Mouse (Mus musculus) limb, embryonic 11.5 days (tissue): ENCODE data around the gene Sult2b1. TPM values are rescaled to one million over a fixed set of nuclear protein-coding genes. Genes with fewer than 3 reads are reported as not detected.

Experiments used
- ATAC-seq: fragments of 200-750 bp; cut with Nextera tagmentation; 2 replicates; pipeline ENCODE4 v1.8.0; 2017; ENCODE audit warnings: low read depth; ENCODE audit not compliant: insufficient number of reproducible peaks, low FRiP score, low TSS enrichment
- DNase-seq: peaks from one replicate; pipeline ENCODE4 v3.0.0-alpha.2; 2015; ENCODE audit warnings: low spot score
- H3K27ac ChIP-seq: fragments of 300-500 bp; sonication (generic); replicated peaks from 2 replicates; pipeline ENCODE4 v1.5.1; 2014; ENCODE audit warnings: low read depth, mild to moderate bottlenecking, low read length
- H3K27me3 ChIP-seq: fragments of 300-500 bp; sonication (generic); 2 replicates; pipeline ENCODE4 v1.6.1; 2014; ENCODE audit warnings: mild to moderate bottlenecking, low read length, mixed read lengths; ENCODE audit not compliant: control insufficient read depth, insufficient read depth
- H3K36me3 ChIP-seq: fragments of 300-500 bp; sonication (generic); 2 replicates; pipeline ENCODE4 v1.6.1; 2014; ENCODE audit warnings: mild to moderate bottlenecking, low read length, moderate library complexity, mixed read lengths; ENCODE audit not compliant: control insufficient read depth, insufficient read depth
- H3K4me1 ChIP-seq: fragments of 300-500 bp; sonication (generic); 2 replicates; pipeline ENCODE4 v1.6.1; 2014; ENCODE audit warnings: low read length, mixed read lengths; ENCODE audit not compliant: control insufficient read depth, insufficient read depth
- H3K4me2 ChIP-seq: fragments of 300-500 bp; sonication (generic); 2 replicates; pipeline ENCODE4 v1.6.1; 2014; ENCODE audit warnings: low read depth, mild to moderate bottlenecking, moderate library complexity; ENCODE audit not compliant: severe bottlenecking
- H3K4me3 ChIP-seq: fragments of 300-500 bp; sonication (generic); 2 replicates; pipeline ENCODE4 v1.5.1; 2014; ENCODE audit warnings: low read depth, low read length
- H3K9ac ChIP-seq: fragments of 300-500 bp; sonication (generic); 2 replicates; pipeline ENCODE4 v1.6.1; 2014; ENCODE audit warnings: mild to moderate bottlenecking, low read length
- H3K9me3 ChIP-seq: fragments of 300-500 bp; sonication (generic); 2 replicates; pipeline ENCODE4 v1.6.1; 2016; ENCODE audit warnings: low read length; ENCODE audit not compliant: control insufficient read depth
- WGBS: fragments of 180-500 bp; shearing (Covaris S2); extraction: QIAGEN DNeasy Blood & Tissue Kit; methylation state at CpG from one replicate; pipeline ENCODE4 v1.1.7; 2014; 5-methylcytosine and 5-hydroxymethylcytosine counted together
- polyA plus RNA-seq: library from polyadenylated mRNA; unstranded; fragments of >200 nt; fragmentation: Nextera tagmentation; extraction: Ambion mirVana; gene quantifications from 2 replicates; pipeline ENCODE4 v1.2.1, GENCODE M21; 2014

The Sult2b1 gene
- polyA plus RNA-seq, 1 experiment from 2014 or later, result 3.2 TPM

GRCm38 (mm10) chr7:45820913-45821312 lies 36.4 kb upstream of the Sult2b1 start:
- no peak overlapping the region for H3K27ac ChIP-seq
- H3K9me3 ChIP-seq, result no peaks in the 10 kb centered on the region

GRCm38 (mm10) chr7:45819843-45820242 lies 35.4 kb upstream of the Sult2b1 start:
- Histone ChIP-seq H3K4me3 (peak overlapping the region; percentile 8; the same call in 1 of the 2 replicates), H3K4me2 (peak overlapping the region; percentile 27; the same call in 1 of the 2 replicates), H3K4me1 (peaks cover 8% of the 10 kb centered on the region), H3K27me3 (no peaks in the 10 kb centered on the region), H3K9me3 (no peaks in the 10 kb centered on the region), H3K9ac (peak overlapping the region; percentile 40), H3K36me3 (peaks cover 5% of the 10 kb centered on the region), H3K27ac (no peak overlapping the region)
- 9% methylated on average over 25 of the region's 25 CpGs for WGBS
- no peak for ATAC-seq
- no peak for DNase-seq

More at GRCm38 (mm10) chr7:45820913-45821312, 36.4 kb upstream of the Sult2b1 start:
- ATAC-seq (no peak), DNase-seq (no peak)
- H3K36me3 ChIP-seq, result peaks cover 13% of the 10 kb centered on the region
- no peak overlapping the region for H3K4me3 ChIP-seq
- H3K27me3 ChIP-seq, result no peaks in the 10 kb centered on the region
- no peak overlapping the region for H3K4me2 ChIP-seq
- H3K4me1 ChIP-seq, result no peaks in the 10 kb centered on the region
- H3K9ac ChIP-seq, result no peak overlapping the region

DNA sequence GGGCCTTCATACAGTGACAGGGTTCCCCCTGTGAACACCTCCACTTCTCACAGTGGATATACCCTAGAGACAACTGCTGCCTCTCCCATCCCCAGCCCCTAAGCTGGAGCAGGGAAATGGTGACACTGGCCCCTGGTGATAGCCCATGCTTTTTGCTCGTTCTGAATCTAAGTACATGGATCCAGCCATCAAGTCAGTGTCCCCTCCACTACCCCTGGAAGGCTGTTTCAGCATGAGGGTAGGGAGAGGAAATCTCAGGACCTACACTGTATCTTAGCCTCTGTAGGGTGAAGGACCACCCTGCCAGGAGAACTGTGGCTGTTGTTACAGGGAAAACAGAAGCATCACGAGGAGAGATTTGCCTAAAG lies 31.5 kb upstream of the Sult2b1 start:
- DNase-seq, result no peak
- no peak overlapping the region for H3K4me3 ChIP-seq
- no peak overlapping the region for H3K9ac ChIP-seq
- no peak overlapping the region for H3K27ac ChIP-seq
- ATAC-seq, result no peak
- H3K36me3 ChIP-seq, result peaks cover 15% of the 10 kb centered on the region; the same call in 1 of the 2 replicates
- H3K27me3 ChIP-seq, result no peaks in the 10 kb centered on the region
- 56% methylated on average over 2 of the region's 2 CpGs for WGBS
- no peaks in the 10 kb centered on the region for H3K9me3 ChIP-seq
- peaks cover 17% of the 10 kb centered on the region for H3K4me1 ChIP-seq
- H3K4me2 ChIP-seq, result no peak overlapping the region

GRCm38 (mm10) chr7:45815323-45815983 lies 31.0 kb upstream of the Sult2b1 start:
- Histone ChIP-seq H3K4me3 (0 out of 2 replicates have a peak overlapping the region, but pooled peaks have one; percentile 84), H3K36me3 (peaks cover 20% of the 10 kb centered on the region; the same call in 1 of the 2 replicates), H3K27ac (no peak overlapping the region), H3K27me3 (no peaks in the 10 kb centered on the region), H3K4me2 (no peak overlapping the region; the same call in 1 of the 2 replicates), H3K9ac (no peak overlapping the region), H3K9me3 (no peaks in the 10 kb centered on the region), H3K4me1 (peaks cover 17% of the 10 kb centered on the region)
- no peak for ATAC-seq
- DNase-seq, result no peak
- WGBS, result 56% methylated on average over 10 of the region's 10 CpGs

DNA sequence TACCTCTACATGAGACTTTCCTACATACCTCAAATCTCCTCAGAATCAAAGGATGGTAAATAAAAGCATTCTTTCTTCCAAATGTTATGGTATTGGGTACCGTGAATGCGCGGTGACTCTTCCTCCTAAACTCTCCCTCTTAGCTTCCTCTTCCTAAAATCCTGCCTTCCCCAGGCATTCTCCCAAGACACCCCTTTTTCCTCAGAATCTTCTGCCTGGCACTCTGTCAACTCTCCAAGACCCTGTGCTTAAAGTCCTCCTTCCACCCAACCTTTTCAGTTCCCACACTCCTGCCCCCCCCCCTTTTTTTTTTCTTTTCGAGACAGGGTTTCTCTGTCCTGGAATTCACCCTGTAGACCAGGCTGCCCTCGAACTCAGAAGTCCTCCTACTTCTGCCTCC lies 30.4 kb upstream of the Sult2b1 start:
- H3K4me2 ChIP-seq, result peak overlapping the region; percentile 45
- peak overlapping the region; percentile 84 for H3K4me3 ChIP-seq
- no peak overlapping the region for H3K9ac ChIP-seq
- no peak overlapping the region for H3K27ac ChIP-seq
- peaks cover 22% of the 10 kb centered on the region; the same call in 1 of the 2 replicates for H3K36me3 ChIP-seq
- no peak for ATAC-seq
- 13% methylated on average over 5 of the region's 5 CpGs for WGBS
- peaks cover 17% of the 10 kb centered on the region for H3K4me1 ChIP-seq
- no peak for DNase-seq
- no peaks in the 10 kb centered on the region for H3K27me3 ChIP-seq
- no peaks in the 10 kb centered on the region for H3K9me3 ChIP-seq

- peak within 1 kb of the TSS; percentile 85 for H3K4me2 ChIP-seq
- under 1% methylated on average over 87 of the region's 92 CpGs for WGBS
- peak within 1 kb of the TSS; percentile 84 for H3K4me3 ChIP-seq
- peak; percentile 100 for DNase-seq
- H3K36me3 ChIP-seq, result peaks cover 28% of the 10 kb centered on the region; the same call in 1 of the 2 replicates
- no peaks in the 10 kb centered on the region for H3K9me3 ChIP-seq
- H3K27ac ChIP-seq, result peak within 1 kb of the TSS; percentile 99
- peak within 1 kb of the TSS; percentile 98 for H3K9ac ChIP-seq
- peak; percentile 98 for ATAC-seq
- peaks cover 17% of the 10 kb centered on the region for H3K4me1 ChIP-seq
- no peaks in the 10 kb centered on the region for H3K27me3 ChIP-seq
These were observed 29.6 kb upstream of the Sult2b1 start, which contains the start of gene Cyth2 for GRCm38 (mm10) chr7:45813787-45814779. Cyth2 (minus strand) TSS chr7:45814581.

GRCm38 (mm10) chr7:45812921-45813320 lies 28.5 kb upstream of the Sult2b1 start:
- Histone ChIP-seq H3K4me1 (peaks cover 17% of the 10 kb centered on the region), H3K27me3 (no peaks in the 10 kb centered on the region), H3K27ac (no peak overlapping the region), H3K9me3 (no peaks in the 10 kb centered on the region), H3K36me3 (peaks cover 35% of the 10 kb centered on the region; the same call in 1 of the 2 replicates), H3K4me2 (peak overlapping the region; percentile 85), H3K4me3 (peak overlapping the region; percentile 84), H3K9ac (peak overlapping the region; percentile 98)
- ATAC-seq (no peak), DNase-seq (no peak)
- WGBS, result 89% methylated on average over 8 of the region's 8 CpGs
